ENCODE assay signal across 22 mouse cellular contexts in the genomic region with DNA sequence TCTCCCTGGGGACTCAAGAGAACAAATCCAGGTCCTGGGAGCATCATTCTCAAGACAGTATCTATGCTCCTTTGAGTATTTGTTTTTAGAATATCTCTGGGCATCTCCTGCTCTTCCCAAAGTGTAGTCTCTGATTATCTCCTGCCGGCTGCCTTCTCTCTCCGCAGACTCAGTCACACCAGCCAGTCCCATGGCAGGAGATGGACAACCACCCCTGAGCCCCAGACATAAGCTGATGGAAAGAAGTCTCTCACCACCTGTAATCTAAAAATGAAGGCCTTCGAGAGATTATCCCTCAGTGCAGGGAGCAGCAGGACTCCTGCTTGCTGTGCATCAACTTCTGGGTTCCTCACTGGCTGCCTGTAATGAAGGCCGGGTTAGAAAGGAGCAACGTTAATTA.
DNase-seq lines count a peak whose midpoint lies in the region; ATAC-seq and TF ChIP-seq lines count a peak whose summit lies in the region.
"Had no signal": no experiment of that assay in that cellular context is flagged by ENCODE, and none has a peak within 500 bp of the region (broad histone marks: within the 10 kb centered on the region; RNA-seq: fewer than 3 reads in every experiment).

No protein-coding gene starts in this region.

- no peaks in the 10 kb centered on the region for H3K36me3 ChIP-seq in heart, embryonic 10.5 days
- H3K36me3 ChIP-seq in midbrain, embryonic 10.5 days, result no peaks in the 10 kb centered on the region
- H3K36me3 ChIP-seq in midbrain, postnatal 0 days (ENCODE audit: insufficient read depth, low read length), result no peaks in the 10 kb centered on the region
- no peaks in the 10 kb centered on the region for H3K36me3 ChIP-seq in stomach, postnatal 0 days (ENCODE audit: control insufficient read depth, insufficient read depth, low read length)
- H3K36me3 ChIP-seq: G1E had no signal

- H3K9ac ChIP-seq in midbrain, postnatal 0 days (replicated peaks; ENCODE audit: low read length, poor library complexity, severe bottlenecking), result no peak overlapping the region
- no peak overlapping the region for H3K9ac ChIP-seq in stomach, postnatal 0 days (ENCODE audit: low read length)

- H3K4me3 ChIP-seq in heart, embryonic 10.5 days, result no peak overlapping the region
- H3K4me3 ChIP-seq in midbrain, embryonic 10.5 days, result no peak overlapping the region
- no peak overlapping the region for H3K4me3 ChIP-seq in midbrain, postnatal 0 days (ENCODE audit: low read depth, low read length)
- no peak overlapping the region for H3K4me3 ChIP-seq in stomach, postnatal 0 days (ENCODE audit: low read depth, low read length)
- no peak overlapping the region for H3K4me3 ChIP-seq in cerebellum, adult 2 months (replicated peaks; ENCODE audit: insufficient read depth, low read depth, low read length)

- no peak for TF ChIP-seq POLR2A in cerebellum, adult 2 months (IDR thresholded peaks at IDR 0.05; ENCODE audit: borderline replicate concordance, insufficient read depth, low read length)

- no peak overlapping the region for H3K27ac ChIP-seq in heart, embryonic 10.5 days
- H3K27ac ChIP-seq in midbrain, embryonic 10.5 days (replicated peaks), result no peak overlapping the region
- no peak overlapping the region for H3K27ac ChIP-seq in midbrain, postnatal 0 days (ENCODE audit: low read depth, low read length)
- no peak overlapping the region for H3K27ac ChIP-seq in stomach, postnatal 0 days (replicated peaks)
- no peak overlapping the region for H3K27ac ChIP-seq in cerebellum, adult 2 months (ENCODE audit: insufficient read depth, low read length)

- peaks cover 6% of the 10 kb centered on the region; the same call in 1 of the 2 replicates for H3K4me1 ChIP-seq in heart, embryonic 10.5 days
- H3K4me1 ChIP-seq in midbrain, embryonic 10.5 days, result peaks cover 24% of the 10 kb centered on the region
- no peaks in the 10 kb centered on the region for H3K4me1 ChIP-seq in midbrain, postnatal 0 days (ENCODE audit: insufficient read depth, low read length)
- no peaks in the 10 kb centered on the region for H3K4me1 ChIP-seq in stomach, postnatal 0 days (replicated peaks; ENCODE audit: control insufficient read depth, insufficient read depth)
- no peaks in the 10 kb centered on the region for H3K4me1 ChIP-seq in cerebellum, adult 2 months (ENCODE audit: control insufficient read depth, insufficient read depth, low read length)

- WGBS in heart, embryonic 10.5 days, result 63% methylated on average over 5 of the region's 5 CpGs
- WGBS in midbrain, embryonic 10.5 days, result 79% methylated on average over 5 of the region's 5 CpGs
- WGBS in midbrain, postnatal 0 days, result 71% methylated on average over 5 of the region's 5 CpGs
- 78% methylated on average over 5 of the region's 5 CpGs for WGBS in stomach, postnatal 0 days
- 81% methylated on average over 5 of the region's 5 CpGs for WGBS in cerebellum, adult 2 months

- DNase-seq in heart, adult 11 months, result peak; percentile 66
- no peak for DNase-seq in heart, postnatal 14 days
- peak; percentile 69 for DNase-seq in heart, embryonic 10.5 days (ENCODE audit: low spot score)
- no peak for DNase-seq in heart, adult 18-20 months
- DNase-seq in midbrain, embryonic 10.5 days (ENCODE audit: low spot score), result peak; percentile 7
- no peak for DNase-seq in midbrain, postnatal 0 days (ENCODE audit: low spot score)
- peak; percentile 2 for DNase-seq in stomach, postnatal 0 days (ENCODE audit: low spot score)
- DNase-seq in cerebellum, adult 2 months, result no peak
- DNase-seq: adrenal gland, adult 2 months; adrenal gland, adult 8-10 months; adrenal gland, postnatal 10 days; adrenal gland, postnatal 14 days; adrenal gland, postnatal 25 days; adrenal gland, postnatal 36 days; B cell, adult 2 months; cerebellum, adult 11 months; cerebellum, adult 11-12 months had no signal

- H3K4me2 ChIP-seq in midbrain, postnatal 0 days (ENCODE audit: low read depth, low read length, poor library complexity, severe bottlenecking), result no peak overlapping the region
- H3K4me2 ChIP-seq in stomach, postnatal 0 days (replicated peaks; ENCODE audit: low read depth), result no peak overlapping the region

- H3K9me3 ChIP-seq in heart, embryonic 10.5 days, result no peaks in the 10 kb centered on the region
- no peaks in the 10 kb centered on the region for H3K9me3 ChIP-seq in midbrain, embryonic 10.5 days (replicated peaks)
- no peaks in the 10 kb centered on the region for H3K9me3 ChIP-seq in midbrain, postnatal 0 days (ENCODE audit: low read length)
- H3K9me3 ChIP-seq in stomach, postnatal 0 days (ENCODE audit: control insufficient read depth, low read length), result no peaks in the 10 kb centered on the region

- no peak for TF ChIP-seq EP300 in stomach, postnatal 0 days (optimal IDR thresholded peaks at IDR 0.05)

- intact Hi-C loops in heart, postnatal 14 days (cut with DNase I), result no loop called here

- no peaks in the 10 kb centered on the region for H3K27me3 ChIP-seq in heart, embryonic 10.5 days (ENCODE audit: insufficient read depth, poor library complexity, severe bottlenecking)
- H3K27me3 ChIP-seq in midbrain, embryonic 10.5 days (ENCODE audit: low read depth, poor library complexity, severe bottlenecking), result no peaks in the 10 kb centered on the region
- H3K27me3 ChIP-seq in midbrain, postnatal 0 days (ENCODE audit: insufficient read depth, low read length), result no peaks in the 10 kb centered on the region
- no peaks in the 10 kb centered on the region for H3K27me3 ChIP-seq in stomach, postnatal 0 days (ENCODE audit: control insufficient read depth, insufficient read depth, low read length)
- H3K27me3 ChIP-seq in cerebellum, adult 2 months (ENCODE audit: control insufficient read depth, insufficient read depth, low read length), result no peaks in the 10 kb centered on the region; the same call in 1 of the 2 replicates
- H3K27me3 ChIP-seq: CH12.LX, Patski had no signal

- no peak for ATAC-seq in midbrain, postnatal 0 days (ENCODE audit: low FRiP score)
- no peak for ATAC-seq in stomach, postnatal 0 days (ENCODE audit: low FRiP score, low TSS enrichment)
- ATAC-seq: activated CD4-positive, CD25-positive, alpha-beta regulatory T cell, adult 4 months; CD4-positive, CD25-positive, alpha-beta regulatory T cell, adult 4 months; Patski had no signal

- TF ChIP-seq CTCF in midbrain, postnatal 0 days (IDR thresholded peaks at IDR 0.05), result no peak
- no peak for TF ChIP-seq CTCF in stomach, postnatal 0 days (IDR thresholded peaks at IDR 0.05; ENCODE audit: low read depth)
- no peak for TF ChIP-seq CTCF in cerebellum, adult 2 months (IDR thresholded peaks at IDR 0.05; ENCODE audit: borderline replicate concordance, insufficient read depth, low read depth, low read length)

Comparison
In these comparisons a context has a peak if more than half of its experiments do, and no peak if none do; other contexts are left out.
1. DNase-seq: peak in heart, adult 11 months (single experiment), heart, embryonic 10.5 days (single experiment), midbrain, embryonic 10.5 days (single experiment) and stomach, postnatal 0 days (single experiment); none in heart, postnatal 14 days (0 of 2), heart, adult 18-20 months (0 of 2), midbrain, postnatal 0 days (single experiment) and cerebellum, adult 2 months (0 of 2).